Mouse (Mus musculus) liver, adult 2 months (tissue): ENCODE measurements at regions not wholly inside any gene's neighbourhood (a gene's known extent, or its start where the extent isn't known, plus 50 kb on each side); places are given as distances from the start of the nearest gene placed in this dataset.

Experiments used
- DNase-seq: peaks from one replicate; pipeline ENCODE4 v3.0.0-alpha.2; 2011; ENCODE audit warnings: low read depth, low spot score; ENCODE audit errors: extremely low read depth
- H3K27ac ChIP-seq: fragments of 200-500 bp; replicated peaks from 2 replicates; pipeline ENCODE4 v1.5.1; 2012; ENCODE audit warnings: low read depth, mild to moderate bottlenecking, control low read depth, inconsistent platforms, low read length; ENCODE audit not compliant: insufficient read depth
- H3K27me3 ChIP-seq: fragments of 200-500 bp; 2 replicates; pipeline ENCODE4 v1.6.1; 2012; ENCODE audit warnings: mild to moderate bottlenecking, moderate library complexity, low read length, inconsistent platforms; ENCODE audit not compliant: control insufficient read depth, insufficient read depth
- H3K36me3 ChIP-seq: fragments of 200-500 bp; 2 replicates; pipeline ENCODE4 v1.6.1; 2012; ENCODE audit warnings: low read length, inconsistent platforms; ENCODE audit not compliant: control insufficient read depth, insufficient read depth
- H3K4me1 ChIP-seq: fragments of 200-500 bp; 2 replicates; pipeline ENCODE4 v1.6.1; 2011; ENCODE audit warnings: low read length; ENCODE audit not compliant: control insufficient read depth, insufficient read depth
- H3K4me3 ChIP-seq: fragments of 200-500 bp; 2 replicates; pipeline ENCODE4 v1.5.1; 2011; ENCODE audit warnings: low read depth, mild to moderate bottlenecking, control low read depth, low read length, moderate library complexity; ENCODE audit not compliant: insufficient read depth
- H3K79me2 ChIP-seq: fragments of 200-500 bp; 2 replicates; pipeline ENCODE4 v1.6.1; 2012; ENCODE audit warnings: inconsistent platforms, mild to moderate bottlenecking, low read length, moderate library complexity; ENCODE audit not compliant: control insufficient read depth, insufficient read depth
- H3K9ac ChIP-seq: fragments of 200-500 bp; 2 replicates; pipeline ENCODE4 v1.6.1; 2012; ENCODE audit warnings: low read depth, mild to moderate bottlenecking, control low read depth, inconsistent platforms, low read length
- CTCF ChIP-seq: fragments of 200-500 bp; IDR thresholded peaks from 2 replicates; pipeline ENCODE4 v1.5.1; 2011; ENCODE audit warnings: low read depth, low read length, control low read depth
- POLR2A ChIP-seq: fragments of 200-500 bp; IDR thresholded peaks from 2 replicates; pipeline ENCODE4 v1.6.1; 2011; ENCODE audit warnings: low read length, control low read depth; ENCODE audit not compliant: insufficient read depth; ENCODE audit errors: extremely low read depth
- WGBS: fragments of 180-500 bp; shearing (Covaris S2); methylation state at CpG from one replicate; pipeline ENCODE4 v1.1.7; 2018; 5-methylcytosine and 5-hydroxymethylcytosine counted together

DNA sequence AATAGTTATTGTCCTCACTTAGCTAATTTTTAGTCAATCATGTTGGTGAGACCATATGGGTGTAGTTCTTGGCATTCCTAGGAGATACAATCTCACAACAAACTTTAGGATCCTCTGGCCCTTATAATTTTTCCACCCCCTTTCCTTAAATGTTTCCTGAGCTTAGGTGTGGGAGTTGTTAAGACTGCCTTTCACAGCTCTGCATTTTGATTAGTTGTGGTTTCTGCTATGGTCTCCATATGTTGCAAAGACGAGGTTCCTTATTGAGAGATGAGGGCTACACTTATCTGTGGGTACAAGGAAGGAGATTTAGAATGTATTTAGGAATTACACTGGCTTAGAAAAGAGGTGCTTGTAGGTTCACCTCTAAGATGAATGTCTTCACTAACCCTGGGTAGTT is 237.1 kb upstream of the Eif4g2 start:
- DNase-seq, result no peak
- TF ChIP-seq CTCF, result no peak
- no peak for TF ChIP-seq POLR2A
- Histone ChIP-seq H3K4me1 (no peaks in the 10 kb centered on the region), H3K36me3 (no peaks in the 10 kb centered on the region), H3K27me3 (no peaks in the 10 kb centered on the region), H3K79me2 (no peaks in the 10 kb centered on the region), H3K9ac (no peak overlapping the region), H3K27ac (no peak overlapping the region), H3K4me3 (no peak overlapping the region)
- 64% methylated on average over 1 of the region's 1 CpGs for WGBS

DNA sequence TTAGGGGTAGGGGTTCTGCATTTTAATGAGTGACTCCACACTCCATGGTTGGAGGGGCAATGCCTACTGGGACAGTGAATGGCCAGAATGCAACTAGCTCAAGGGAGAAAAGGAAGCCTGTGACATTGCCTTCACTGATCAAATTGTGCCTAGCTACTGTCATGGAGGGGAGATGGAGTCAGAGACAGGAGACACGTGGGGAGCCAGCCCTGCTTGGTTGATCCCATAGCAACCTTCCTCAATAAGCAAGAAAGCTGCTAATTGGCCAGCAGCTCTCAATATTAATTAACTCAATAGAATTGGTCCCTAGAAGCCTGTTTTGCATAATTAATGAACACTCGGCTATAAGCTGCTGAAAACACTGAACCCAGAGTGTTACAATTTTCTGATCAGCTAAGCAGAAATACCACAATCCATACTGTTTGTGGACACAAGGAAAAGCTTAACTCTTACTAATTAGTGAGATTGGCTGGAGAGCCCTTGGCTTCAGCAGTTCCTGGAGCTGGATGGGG is 233.7 kb upstream of the Eif4g2 start:
- no peak overlapping the region for H3K4me3 ChIP-seq
- H3K9ac ChIP-seq, result no peak overlapping the region
- TF ChIP-seq POLR2A (no peak), CTCF (no peak)
- DNase-seq, result no peak
- no peaks in the 10 kb centered on the region for H3K79me2 ChIP-seq
- H3K27me3 ChIP-seq, result no peaks in the 10 kb centered on the region
- H3K4me1 ChIP-seq, result no peaks in the 10 kb centered on the region
- H3K27ac ChIP-seq, result no peak overlapping the region
- H3K36me3 ChIP-seq, result no peaks in the 10 kb centered on the region
- 74% methylated on average over 2 of the region's 2 CpGs for WGBS

DNA sequence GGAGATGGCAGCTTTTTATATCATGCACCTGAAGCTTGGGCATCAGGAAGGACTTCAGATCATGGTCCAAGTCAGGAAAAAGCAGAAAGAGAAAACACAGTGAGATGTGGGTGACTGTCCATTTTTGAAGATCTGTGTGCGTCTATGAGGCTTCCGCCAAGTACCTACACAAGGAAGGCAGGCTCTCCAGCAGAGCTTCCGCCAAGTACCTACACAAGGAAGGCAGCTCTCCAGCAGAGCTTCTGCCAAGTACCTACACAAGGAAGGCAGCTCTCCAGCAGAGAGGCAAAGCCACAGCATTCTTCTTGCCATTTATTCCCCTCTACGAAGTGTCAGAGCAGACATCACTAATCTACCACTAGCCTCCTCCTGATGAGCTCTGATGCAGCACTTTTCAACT is 231.1 kb upstream of the Eif4g2 start:
- TF ChIP-seq CTCF (no peak), POLR2A (no peak)
- H3K4me1 ChIP-seq, result no peaks in the 10 kb centered on the region
- DNase-seq, result no peak
- H3K79me2 ChIP-seq, result no peaks in the 10 kb centered on the region
- H3K36me3 ChIP-seq, result no peaks in the 10 kb centered on the region
- WGBS, result 92% methylated on average over 4 of the region's 4 CpGs
- H3K4me3 ChIP-seq, result no peak overlapping the region
- no peak overlapping the region for H3K9ac ChIP-seq
- H3K27me3 ChIP-seq, result no peaks in the 10 kb centered on the region
- no peak overlapping the region for H3K27ac ChIP-seq

DNA sequence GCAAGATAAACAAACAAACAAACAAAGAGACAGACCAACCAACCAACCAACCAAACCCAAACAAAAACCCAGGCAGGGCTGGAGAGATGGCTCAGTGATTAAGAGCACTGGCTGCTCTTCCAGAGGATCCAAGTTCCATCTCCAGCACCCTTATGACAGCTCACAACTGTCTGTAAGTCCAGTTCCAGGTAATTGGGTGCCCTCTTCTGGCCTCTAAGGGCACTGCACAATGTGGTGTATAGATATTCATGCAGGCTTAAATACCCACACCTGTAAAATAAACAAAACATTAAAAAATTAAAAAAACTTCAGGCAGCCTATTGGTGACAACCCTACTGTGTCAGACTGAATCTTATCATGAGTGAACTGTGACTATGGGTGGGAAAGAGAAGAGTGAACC is 222.4 kb upstream of the Eif4g2 start:
- Histone ChIP-seq H3K27ac (no peak overlapping the region), H3K4me1 (no peaks in the 10 kb centered on the region), H3K79me2 (no peaks in the 10 kb centered on the region), H3K9ac (no peak overlapping the region), H3K36me3 (no peaks in the 10 kb centered on the region), H3K4me3 (no peak overlapping the region), H3K27me3 (no peaks in the 10 kb centered on the region)
- no peak for DNase-seq
- TF ChIP-seq POLR2A (no peak), CTCF (no peak)

DNA sequence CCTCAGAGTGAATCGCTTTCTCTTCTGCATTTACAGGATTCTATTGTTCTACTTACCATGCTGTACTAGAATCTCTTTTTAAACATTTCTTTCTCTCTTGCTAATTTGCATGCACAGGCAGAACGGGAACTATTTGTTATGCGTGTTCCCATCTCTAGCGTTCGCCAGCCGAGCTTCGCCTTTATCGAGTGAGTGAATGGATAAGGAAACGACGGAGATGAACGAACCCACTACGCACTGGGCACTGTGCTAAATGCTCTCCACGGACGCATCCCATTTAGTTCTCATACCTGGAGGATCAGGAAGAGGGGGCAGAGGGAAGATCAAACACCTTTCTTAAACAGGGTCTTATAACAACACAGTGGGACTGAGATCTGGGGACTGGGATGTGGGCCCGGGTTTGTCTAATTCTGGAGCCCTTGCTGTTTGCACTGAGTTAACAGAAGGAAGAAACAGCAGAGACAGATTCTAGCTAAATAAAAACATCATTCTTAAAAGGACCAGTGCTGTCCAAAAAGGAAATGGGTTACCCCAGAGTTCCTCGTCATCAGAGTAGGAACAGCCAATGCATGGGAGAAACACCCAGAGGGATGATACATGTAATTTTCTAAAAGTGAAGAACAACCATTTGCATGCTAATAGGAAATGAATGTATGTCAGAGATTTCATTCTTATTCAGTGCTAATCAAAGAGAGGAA is 219.1 kb upstream of the Eif4g2 start:
- no peaks in the 10 kb centered on the region for H3K79me2 ChIP-seq
- WGBS, result 77% methylated on average over 16 of the region's 16 CpGs
- H3K27me3 ChIP-seq, result no peaks in the 10 kb centered on the region
- H3K4me1 ChIP-seq, result no peaks in the 10 kb centered on the region
- no peak overlapping the region for H3K9ac ChIP-seq
- TF ChIP-seq CTCF (no peak), POLR2A (no peak)
- H3K36me3 ChIP-seq, result no peaks in the 10 kb centered on the region
- DNase-seq, result no peak
- H3K4me3 ChIP-seq, result no peak overlapping the region
- H3K27ac ChIP-seq, result no peak overlapping the region

DNA sequence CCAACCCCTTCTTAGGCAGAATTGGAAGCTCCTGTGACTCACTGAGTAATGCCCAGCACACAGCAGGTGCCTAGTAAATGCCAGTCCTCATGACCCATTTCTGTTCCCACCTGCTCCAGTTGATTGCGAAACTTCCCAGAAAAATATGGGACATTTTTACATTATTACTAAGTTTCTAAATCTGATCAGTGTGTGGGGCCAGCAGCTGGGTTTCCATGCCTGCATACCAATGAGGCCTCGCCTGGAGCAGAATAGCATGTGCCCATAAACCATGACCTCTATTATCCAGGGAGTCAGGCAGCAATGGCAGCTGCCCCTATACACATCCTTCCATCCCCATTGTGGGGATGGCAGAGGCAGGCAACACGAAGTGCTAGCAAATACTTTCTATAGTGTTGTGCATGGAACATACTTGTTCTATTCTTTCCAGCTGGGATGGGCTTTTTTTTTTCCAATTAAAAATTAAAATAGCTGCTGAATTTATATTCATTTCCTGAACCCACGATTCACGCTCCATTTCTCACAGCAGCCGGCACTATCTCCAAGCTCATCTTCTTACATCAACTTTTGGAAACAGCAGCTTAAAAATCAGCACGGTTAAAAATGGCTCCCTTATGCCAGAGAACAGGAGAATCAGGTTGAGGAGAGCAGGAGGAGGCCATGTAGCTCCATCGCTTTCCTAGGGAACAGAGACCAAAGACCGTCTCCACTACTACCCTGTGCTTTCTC is 214.5 kb upstream of the Eif4g2 start:
- 89% methylated on average over 9 of the region's 9 CpGs for WGBS
- no peak overlapping the region for H3K27ac ChIP-seq
- no peak overlapping the region for H3K9ac ChIP-seq
- no peaks in the 10 kb centered on the region for H3K36me3 ChIP-seq
- TF ChIP-seq CTCF (no peak), POLR2A (no peak)
- no peak overlapping the region for H3K4me3 ChIP-seq
- DNase-seq, result no peak
- no peaks in the 10 kb centered on the region for H3K27me3 ChIP-seq
- H3K79me2 ChIP-seq, result no peaks in the 10 kb centered on the region
- no peaks in the 10 kb centered on the region for H3K4me1 ChIP-seq
